Mouse (Mus musculus): ENCODE results near the gene Gm43638.
"Not testable (repeated sequence)": the region's sequence is repeated elsewhere in the genome, so short reads cannot be mapped to it uniquely, and the experiment has no call there.

The Gm43638 gene

DNA sequence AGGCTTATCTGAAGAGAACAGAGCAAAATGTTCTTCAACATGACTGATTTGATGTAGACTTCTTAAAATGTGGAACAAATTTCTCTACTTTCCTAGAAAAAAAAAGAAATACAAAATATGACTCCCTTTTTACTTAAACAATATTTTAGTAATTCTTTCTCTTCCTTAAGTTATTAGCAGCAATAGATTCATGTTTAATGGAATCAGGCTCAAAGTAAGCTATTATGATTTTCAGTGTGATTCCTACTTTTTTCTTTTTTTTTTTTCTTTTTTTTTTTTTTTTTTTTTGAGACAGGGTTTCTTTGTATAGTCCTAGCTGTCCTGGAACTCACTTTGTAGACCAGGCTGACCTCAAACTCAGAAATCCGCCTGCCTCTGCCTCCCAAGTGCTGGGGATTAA lies at the start of gene Gm43638:
Gene Gm43638, minus strand, starts transcription at position 101 of the 400 bp plus-strand sequence.
- DNase-seq: not testable (repeated sequence)

DNA sequence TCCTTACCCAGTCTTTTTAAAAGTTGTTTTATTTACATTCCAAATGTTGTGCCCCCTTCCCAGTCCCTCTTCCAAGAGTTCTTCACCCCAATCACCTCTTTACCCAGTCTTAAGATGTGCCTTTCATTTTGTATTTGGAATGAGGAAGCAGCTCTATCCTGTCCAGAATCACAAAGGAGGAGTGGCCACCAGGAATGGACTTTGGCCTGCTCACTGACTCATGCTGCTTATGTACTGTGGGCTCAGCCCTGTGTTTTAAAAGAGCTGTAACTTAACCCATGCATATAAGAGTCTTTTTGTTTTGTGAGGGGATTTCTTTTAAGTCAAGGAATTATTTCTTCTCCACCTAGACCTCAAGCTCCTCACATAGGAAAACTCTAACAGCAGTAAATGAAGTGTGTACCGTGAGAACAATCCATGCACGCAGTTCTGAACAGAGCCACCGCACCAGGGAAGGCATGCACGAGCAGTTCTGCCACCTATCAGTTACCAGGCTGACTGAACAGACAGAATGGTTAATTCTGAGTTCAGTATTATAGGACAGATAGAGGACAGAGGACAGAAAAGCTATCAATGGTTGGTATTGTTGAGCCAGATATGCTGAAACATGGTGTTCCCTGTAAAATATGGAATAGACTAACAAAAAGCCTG lies 49.5 kb upstream of the Gm43638 start:
- no peak for DNase-seq

DNA sequence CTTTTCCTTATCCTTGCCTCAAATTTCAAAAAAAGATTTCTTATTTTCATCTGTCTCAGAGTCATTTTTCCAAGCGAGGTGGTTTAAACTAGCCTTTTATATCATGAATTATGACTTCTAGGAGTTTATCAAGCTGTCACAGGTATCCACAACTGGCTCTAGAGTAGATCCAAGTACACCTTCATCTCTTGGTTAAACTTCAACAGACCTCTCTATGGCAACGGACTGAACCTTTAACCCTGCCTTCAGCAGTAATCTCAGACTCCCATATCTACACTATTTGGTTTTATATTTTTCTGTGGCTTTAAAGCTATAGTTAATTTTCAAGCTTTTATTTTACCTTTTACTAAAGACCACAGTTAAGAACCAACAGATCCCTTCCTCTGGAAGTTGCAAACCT lies 45.7 kb upstream of the Gm43638 start:
- no peak for DNase-seq

DNA sequence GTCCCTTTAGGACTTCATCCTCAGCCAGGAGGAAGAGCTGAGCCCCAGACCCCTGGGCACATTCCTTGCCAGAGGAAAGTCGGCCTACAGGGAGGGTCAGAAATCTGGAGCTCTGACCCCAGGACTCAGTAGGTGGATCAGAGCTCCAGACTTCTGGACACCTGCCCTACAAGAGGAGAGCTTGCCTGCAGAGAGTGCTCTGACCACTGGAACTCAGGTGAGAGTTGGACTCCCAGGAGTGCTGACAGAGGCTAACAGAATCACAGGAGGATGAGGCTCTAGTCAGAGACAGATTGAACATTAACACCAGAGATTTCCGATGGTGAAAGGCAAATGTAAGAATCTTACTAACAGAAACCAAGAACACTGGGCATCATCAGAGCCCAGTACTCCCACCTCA lies 37.0 kb upstream of the Gm43638 start:
- DNase-seq: not testable (repeated sequence)

DNA sequence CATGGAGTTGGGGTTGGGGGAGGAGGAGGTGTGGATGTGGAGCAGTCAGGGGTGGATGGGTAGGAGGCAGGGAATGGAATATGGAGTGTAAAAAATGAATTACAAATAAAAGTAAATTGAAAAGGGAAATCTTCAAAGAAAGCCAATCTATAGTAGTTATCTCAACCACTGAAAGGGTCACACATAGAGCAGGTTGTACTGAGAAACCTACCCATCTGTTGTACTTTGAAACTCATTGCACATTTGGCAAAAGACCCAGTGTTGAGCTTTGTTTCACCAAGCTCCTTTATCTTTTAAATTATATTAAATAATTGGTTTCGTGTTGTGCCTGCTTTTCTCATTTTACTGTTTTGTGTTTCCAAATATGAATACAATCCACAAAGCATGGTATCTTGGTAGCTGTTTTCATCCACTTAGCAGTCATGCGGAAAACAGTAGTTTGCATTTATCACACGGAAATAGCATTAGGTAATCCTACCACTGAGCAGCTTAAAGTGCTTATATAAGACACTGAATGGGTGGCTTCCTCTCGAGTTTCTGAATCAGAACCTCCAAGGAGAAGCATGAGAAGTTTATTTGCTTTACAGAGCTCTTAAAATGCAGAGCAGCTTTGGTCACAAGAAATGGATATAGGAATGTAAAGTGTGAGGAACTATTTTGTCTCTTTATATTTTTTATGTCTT lies 19.3 kb upstream of the Gm43638 start:
- DNase-seq: no peak

DNA sequence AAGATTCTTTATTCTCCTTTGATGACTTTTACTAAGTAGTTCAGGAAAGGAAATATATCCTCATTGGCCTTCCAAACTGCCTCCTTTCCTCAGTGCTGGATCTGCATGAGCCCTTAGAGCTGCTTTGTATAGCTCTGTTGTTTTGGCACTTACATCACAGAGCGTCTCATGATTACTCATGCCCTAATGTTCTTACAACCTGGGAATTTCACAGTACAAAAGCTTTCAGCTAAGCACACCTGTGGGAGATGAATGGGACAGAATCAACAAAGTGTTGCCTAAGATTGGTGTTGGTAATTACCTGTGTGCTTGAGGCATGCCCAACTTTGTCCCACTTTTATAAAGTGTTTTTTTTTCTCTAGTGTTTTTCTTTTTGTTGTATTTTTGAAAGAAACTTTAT lies 16.1 kb upstream of the Gm43638 start:
- DNase-seq: no peak

DNA sequence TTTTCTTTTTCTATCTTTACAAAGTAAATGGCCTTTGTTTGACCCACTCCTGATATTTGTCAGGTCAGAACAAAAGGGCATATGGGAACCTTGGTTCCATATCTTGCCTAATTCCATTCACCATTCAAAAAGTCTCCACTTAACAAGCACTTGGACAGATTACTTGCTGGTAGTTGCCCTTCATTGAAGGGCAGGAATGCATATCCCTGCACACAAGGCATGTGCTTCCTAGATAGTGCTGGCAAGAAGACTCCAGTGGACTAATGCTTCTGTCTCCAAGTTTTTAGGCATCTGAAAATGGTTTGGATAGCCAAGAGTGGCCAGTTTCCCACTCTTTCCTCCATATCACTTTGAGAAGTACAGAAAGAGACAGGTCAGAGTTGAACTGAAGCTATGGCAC lies 12.7 kb upstream of the Gm43638 start:
- no peak for DNase-seq

DNA sequence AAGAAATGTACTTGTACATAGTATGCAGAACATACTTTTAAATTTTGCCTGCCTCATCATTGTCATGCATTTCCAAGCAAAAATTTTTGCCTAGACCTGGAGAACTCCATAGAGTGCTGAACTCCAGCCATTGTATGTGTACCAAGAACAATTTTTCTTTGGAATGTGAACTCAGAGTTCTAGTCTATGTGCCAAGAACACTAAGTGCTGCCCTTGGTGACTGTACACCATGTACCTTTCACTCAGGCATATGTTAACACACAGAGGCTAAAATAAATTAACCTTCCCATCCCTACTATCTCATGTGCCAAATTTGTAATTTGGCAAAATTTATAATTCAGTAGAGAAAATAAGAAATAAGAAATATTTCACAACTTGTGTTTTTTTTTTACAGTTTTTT lies 12.3 kb upstream of the Gm43638 start:
- no peak for DNase-seq

DNA sequence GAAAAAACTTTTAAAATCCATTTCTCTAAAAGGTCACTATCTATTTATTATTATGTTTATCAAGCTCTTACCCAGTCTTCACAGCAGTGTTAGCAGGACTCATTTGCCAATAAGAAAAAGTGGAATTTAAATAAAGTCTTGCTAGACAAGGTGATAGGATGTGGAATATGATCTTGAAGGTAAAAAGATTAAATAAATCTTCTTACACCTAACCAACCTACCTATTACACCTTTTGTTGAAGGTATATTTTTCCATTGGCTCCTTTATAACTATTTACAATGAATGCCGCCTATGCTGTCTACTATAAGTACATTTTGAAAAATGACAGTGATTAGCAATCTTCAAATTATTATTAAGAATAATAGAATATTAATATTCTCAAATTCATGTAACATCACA lies 4.2 kb upstream of the Gm43638 start, which contains the start of gene Ugt2a1:
Gene Ugt2a1, minus strand, starts transcription at position 101 of the 400 bp plus-strand sequence.
- DNase-seq: no peak

DNA sequence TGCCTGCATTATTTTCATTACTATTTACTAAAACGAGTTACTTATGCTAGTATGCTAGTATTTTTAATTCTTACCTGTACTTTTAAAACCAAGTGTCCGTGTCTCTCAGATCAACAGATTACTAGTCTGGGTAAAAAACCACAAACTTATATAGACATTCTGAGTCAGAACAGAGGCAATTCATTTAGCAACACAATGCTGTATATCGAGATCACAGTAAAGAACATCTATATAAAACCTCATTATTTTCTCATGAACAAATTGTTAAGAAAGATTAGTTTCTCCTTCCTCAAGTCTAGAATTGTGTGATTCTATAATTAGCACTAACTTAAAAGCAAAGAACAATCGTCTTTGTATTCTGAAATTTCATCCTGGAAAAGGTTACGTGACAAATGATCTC lies 4.4 kb downstream of the Gm43638 start, which contains the start of gene Ugt2a2:
Gene Ugt2a2, minus strand, starts transcription at position 101 of the 400 bp plus-strand sequence.
- no peak for DNase-seq

DNA sequence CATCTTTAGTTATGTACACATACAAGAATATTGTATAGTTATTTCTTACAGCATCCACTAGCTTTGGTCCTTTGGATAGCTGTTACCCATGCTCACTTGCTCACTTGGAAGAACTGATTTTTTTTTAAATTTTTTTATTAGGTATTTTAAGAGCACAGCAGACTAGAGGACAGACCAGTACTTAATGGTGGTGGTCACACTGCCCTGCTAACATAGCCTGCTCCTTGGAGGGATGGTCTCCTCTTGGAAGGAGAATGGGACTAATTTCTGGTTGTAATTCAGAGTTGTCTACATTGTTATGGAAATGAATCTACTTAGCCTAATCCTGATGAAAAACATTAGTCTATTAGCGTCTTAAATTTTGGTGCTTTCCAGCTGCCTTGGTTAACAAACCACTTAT lies 27.8 kb downstream of the Gm43638 start:
- DNase-seq: no peak

DNA sequence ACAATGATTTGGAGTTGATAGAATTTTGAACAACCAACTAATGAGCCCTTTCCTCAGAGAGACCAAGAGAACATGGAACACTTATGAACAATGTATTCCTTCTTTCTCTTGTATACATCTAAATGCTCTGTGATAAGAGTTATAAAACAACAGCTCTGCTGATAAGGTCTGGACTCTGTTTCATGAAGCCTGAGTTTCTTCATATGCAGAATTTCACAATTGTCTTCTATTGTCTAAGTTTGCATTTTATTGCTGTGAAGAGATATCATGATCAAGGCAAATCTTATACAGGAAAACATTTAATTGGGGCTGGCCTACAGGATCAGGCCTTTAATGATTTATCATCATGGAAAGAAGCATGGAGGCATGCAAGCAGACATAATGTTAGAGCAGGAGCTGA lies 28.9 kb downstream of the Gm43638 start:
- no peak for DNase-seq

DNA sequence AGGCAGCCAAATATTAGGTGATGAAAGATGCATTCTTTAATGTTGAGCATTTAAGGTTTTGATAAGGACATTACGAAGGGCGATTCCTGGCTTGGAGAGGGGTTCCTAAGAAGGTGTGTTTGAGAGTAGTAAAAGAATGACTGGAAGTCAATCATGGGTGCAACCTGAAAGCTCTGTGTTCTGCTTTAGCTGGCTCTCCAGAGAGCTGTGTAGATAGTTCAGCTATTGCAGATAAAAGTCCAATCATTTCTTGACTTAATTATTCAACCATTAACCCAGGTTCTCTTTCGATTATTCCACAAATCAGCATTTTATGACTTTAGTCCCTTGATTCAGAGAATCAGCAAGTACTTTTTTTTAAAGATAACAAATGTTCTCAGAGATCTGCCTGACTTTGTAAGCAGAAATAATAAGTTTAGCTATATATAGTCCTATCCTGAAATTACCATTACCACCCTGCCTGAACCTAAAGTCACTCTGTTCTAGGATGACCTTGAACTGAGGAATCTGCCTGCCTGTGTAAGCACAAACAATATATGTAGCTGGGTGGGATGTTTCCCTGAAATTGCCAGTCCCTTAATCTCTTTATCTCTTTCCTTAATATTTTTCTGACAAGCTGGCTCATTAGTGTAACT lies 30.3 kb downstream of the Gm43638 start:
- DNase-seq: no peak

DNA sequence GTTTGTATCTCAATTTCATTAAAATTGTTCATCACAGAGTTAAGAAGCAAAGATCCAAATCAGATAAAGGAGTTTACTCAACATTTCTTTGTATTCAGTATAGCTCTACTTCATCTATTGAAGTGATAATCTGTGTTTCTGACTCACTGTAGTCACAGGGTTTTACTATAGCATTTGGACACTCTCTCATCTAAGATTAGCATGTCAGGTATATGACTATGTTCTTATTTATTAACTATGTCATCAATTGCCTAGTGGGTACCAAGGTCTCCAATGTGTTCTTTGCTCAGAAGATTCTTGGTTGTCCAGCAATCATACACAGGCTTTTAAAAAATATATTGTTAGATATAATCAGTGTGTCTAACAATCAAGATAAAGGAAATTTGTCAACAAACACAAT lies 31.1 kb downstream of the Gm43638 start:
- DNase-seq: no peak

DNA sequence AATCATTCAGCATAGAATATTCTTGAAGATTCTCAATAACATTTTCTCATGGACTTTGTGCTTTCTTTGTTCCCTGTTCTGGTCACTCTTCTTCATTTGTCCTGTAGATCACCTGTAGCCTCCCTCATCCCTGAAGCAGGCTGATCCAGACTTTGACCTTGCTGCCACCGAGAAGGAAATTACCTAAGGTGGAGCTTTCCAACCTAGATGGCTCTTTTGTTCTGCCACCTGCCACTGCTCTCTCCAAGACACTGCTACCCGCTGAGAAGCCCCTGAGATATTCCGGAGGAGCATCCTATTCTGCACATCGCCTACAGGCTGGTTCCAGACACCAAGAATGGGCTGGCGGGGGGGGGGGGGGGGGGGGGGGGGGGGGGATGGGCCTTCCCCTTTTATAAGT lies 34.1 kb downstream of the Gm43638 start:
- DNase-seq: not testable (repeated sequence)

DNA sequence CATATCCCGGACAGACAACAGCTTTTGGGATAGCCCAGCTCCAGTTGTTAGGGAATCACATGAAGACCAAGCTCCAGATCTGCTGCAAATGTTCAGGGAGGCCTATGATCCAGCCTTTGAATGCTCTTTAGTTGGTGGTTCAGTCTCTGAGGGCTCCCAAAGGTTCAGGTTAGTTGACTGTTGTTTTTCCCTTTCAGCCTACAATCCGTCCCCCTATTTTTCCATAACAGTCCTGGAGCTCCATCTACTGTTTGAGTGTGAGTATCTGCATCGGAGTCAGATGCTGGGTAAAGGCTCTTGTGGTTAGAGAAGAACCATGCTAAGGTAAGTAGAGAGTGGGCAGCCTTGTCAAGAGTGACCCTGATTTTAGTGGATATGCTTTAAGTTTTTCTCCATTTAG lies 50.3 kb downstream of the Gm43638 start:
- DNase-seq: no peak

DNA sequence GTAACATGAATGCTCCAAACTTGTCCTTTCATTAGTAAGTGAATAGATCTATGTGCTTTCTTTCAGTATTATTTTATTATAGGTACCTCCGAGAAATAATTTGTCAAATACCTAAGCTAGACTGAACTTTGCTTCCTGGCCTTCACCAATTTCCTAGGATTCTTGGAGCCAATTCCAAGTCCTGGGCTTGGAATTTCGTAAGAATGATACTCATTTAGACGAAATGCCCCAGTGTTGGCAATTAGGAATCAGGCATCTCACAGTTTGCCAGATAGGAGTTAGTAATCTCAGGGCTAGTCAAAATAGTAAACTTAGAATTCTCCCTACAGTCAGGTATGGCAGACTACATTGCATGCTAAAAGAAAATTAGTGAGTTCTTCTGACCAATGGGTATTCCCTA lies 60.9 kb downstream of the Gm43638 start:
- no peak for DNase-seq

DNA sequence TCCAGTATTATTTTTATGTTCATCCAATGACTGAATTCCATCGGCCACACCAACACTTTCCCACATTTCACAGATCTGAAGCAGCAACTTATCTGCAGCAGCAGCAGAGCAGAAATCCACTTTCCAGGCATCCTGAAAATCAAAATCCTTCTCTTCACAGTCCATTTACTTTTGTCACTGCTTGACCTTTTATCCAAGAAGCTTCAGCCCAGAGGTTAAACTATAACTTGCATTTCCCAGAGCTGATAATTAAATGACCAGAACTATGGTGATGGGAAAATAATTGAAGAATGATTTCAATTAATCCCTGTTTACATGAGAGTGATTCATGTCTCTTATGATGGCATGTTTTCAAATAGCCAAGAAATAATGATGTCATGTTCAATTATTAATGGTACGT lies 62.6 kb downstream of the Gm43638 start, which contains the start of gene Ugt2b38:
Gene Ugt2b38, minus strand, starts transcription at position 163 of the 400 bp plus-strand sequence.
- not testable (repeated sequence) for DNase-seq
